Mouse (Mus musculus) neural tube, embryonic 11.5 days (tissue): ENCODE data around the gene Ptprf. TPM values are rescaled to one million over a fixed set of nuclear protein-coding genes. Genes with fewer than 3 reads are reported as not detected.

Source experiments
- ATAC-seq: fragments of 200-750 bp; cut with Nextera tagmentation; 2 replicates; pipeline ENCODE4 v1.8.0; 2017; ENCODE audit warnings: moderate number of reproducible peaks, mild to moderate bottlenecking, moderate TSS enrichment, moderate library complexity; ENCODE audit not compliant: insufficient read depth, low FRiP score, low TSS enrichment
- DNase-seq: peaks from one replicate; pipeline ENCODE4 v3.0.0-alpha.2; 2015; ENCODE audit warnings: low spot score
- H3K27ac ChIP-seq: fragments of 300-500 bp; sonication (generic); 2 replicates; pipeline ENCODE4 v1.5.1; 2014; ENCODE audit warnings: low read depth, mild to moderate bottlenecking, low read length
- H3K27me3 ChIP-seq: fragments of 300-500 bp; sonication (generic); 2 replicates; pipeline ENCODE4 v1.6.1; 2014; ENCODE audit warnings: mild to moderate bottlenecking, low read length, mixed read lengths; ENCODE audit not compliant: control insufficient read depth, insufficient read depth
- H3K36me3 ChIP-seq: fragments of 300-500 bp; sonication (generic); 2 replicates; pipeline ENCODE4 v1.6.1; 2014; ENCODE audit warnings: mild to moderate bottlenecking, low read length, moderate library complexity, mixed read lengths; ENCODE audit not compliant: control insufficient read depth, insufficient read depth
- H3K4me1 ChIP-seq: fragments of 300-500 bp; sonication (generic); 2 replicates; pipeline ENCODE4 v1.6.1; 2014; ENCODE audit warnings: low read length, mixed read lengths; ENCODE audit not compliant: control insufficient read depth, insufficient read depth
- H3K4me2 ChIP-seq: fragments of 300-500 bp; sonication (generic); 2 replicates; pipeline ENCODE4 v1.6.1; 2014; ENCODE audit warnings: low read depth, mild to moderate bottlenecking, moderate library complexity
- H3K4me3 ChIP-seq: fragments of 300-500 bp; sonication (generic); 2 replicates; pipeline ENCODE4 v1.5.1; 2014; ENCODE audit warnings: low read depth, low read length
- H3K9ac ChIP-seq: fragments of 300-500 bp; sonication (generic); 2 replicates; pipeline ENCODE4 v1.6.1; 2014; ENCODE audit warnings: mild to moderate bottlenecking, low read length
- H3K9me3 ChIP-seq: fragments of 300-500 bp; sonication (generic); 2 replicates; pipeline ENCODE4 v1.6.1; 2016; ENCODE audit warnings: low read length; ENCODE audit not compliant: control insufficient read depth
- WGBS: fragments of 180-500 bp; shearing (Covaris S2); extraction: QIAGEN DNeasy Blood & Tissue Kit; methylation state at CpG from one replicate; pipeline ENCODE4 v1.1.7; 2014; 5-methylcytosine and 5-hydroxymethylcytosine counted together
- polyA plus RNA-seq: library from polyadenylated mRNA; unstranded; fragments of >200 nt; fragmentation: Nextera tagmentation; extraction: Ambion mirVana; gene quantifications from 2 replicates; pipeline ENCODE4 v1.2.1, GENCODE M21; 2014

The Ptprf gene
- polyA plus RNA-seq, 1 experiment from 2014 or later, result 80.1 TPM

- H3K27ac ChIP-seq, result no peak overlapping the region
Observed at GRCm38 (mm10) chr4:118196185-118196584, 95.0 kb downstream of the Ptprf start.

GRCm38 (mm10) chr4:118180301-118181080 lies 110.7 kb downstream of the Ptprf start:
- H3K9me3 ChIP-seq, result no peaks in the 10 kb centered on the region
- H3K36me3 ChIP-seq, result peaks cover 5% of the 10 kb centered on the region; the same call in 1 of the 2 replicates
- peaks cover 9% of the 10 kb centered on the region for H3K4me1 ChIP-seq
- DNase-seq (no peak), ATAC-seq (peak; percentile 8)
- H3K27me3 ChIP-seq, result no peaks in the 10 kb centered on the region
- peak overlapping the region; percentile 64 for H3K9ac ChIP-seq
- WGBS, result 16% methylated on average over 17 of the region's 17 CpGs
- peak overlapping the region; percentile 73 for H3K4me2 ChIP-seq
- H3K4me3 ChIP-seq, result peak overlapping the region; percentile 77
- peak overlapping the region; percentile 88 for H3K27ac ChIP-seq

More at GRCm38 (mm10) chr4:118196185-118196584, 95.0 kb downstream of the Ptprf start:
- H3K9ac ChIP-seq, result no peak overlapping the region
- DNase-seq (no peak), ATAC-seq (no peak)
- H3K4me1 ChIP-seq, result no peaks in the 10 kb centered on the region
- no peak overlapping the region for H3K4me3 ChIP-seq
- no peak overlapping the region for H3K4me2 ChIP-seq
- no peaks in the 10 kb centered on the region for H3K27me3 ChIP-seq
- 92% methylated on average over 10 of the region's 10 CpGs for WGBS
- H3K36me3 ChIP-seq, result no peaks in the 10 kb centered on the region
- H3K9me3 ChIP-seq, result no peaks in the 10 kb centered on the region

GRCm38 (mm10) chr4:118179467-118180300 lies 111.5 kb downstream of the Ptprf start, which contains the start of gene Kdm4a:
Kdm4a (minus strand) TSS chr4:118180043.
- peak within 1 kb of the TSS; percentile 88 for H3K27ac ChIP-seq
- H3K4me2 ChIP-seq, result peak within 1 kb of the TSS; percentile 73
- peak within 1 kb of the TSS; percentile 77 for H3K4me3 ChIP-seq
- H3K27me3 ChIP-seq, result no peaks in the 10 kb centered on the region
- H3K9ac ChIP-seq, result peak within 1 kb of the TSS; percentile 87
- DNase-seq (peak; percentile 94), ATAC-seq (peak; percentile 99)
- H3K9me3 ChIP-seq, result no peaks in the 10 kb centered on the region
- under 1% methylated on average over 38 of the region's 38 CpGs for WGBS
- peaks cover 9% of the 10 kb centered on the region for H3K4me1 ChIP-seq
- peaks cover 12% of the 10 kb centered on the region; the same call in 1 of the 2 replicates for H3K36me3 ChIP-seq

GRCm38 (mm10) chr4:118178952-118179466 lies 112.2 kb downstream of the Ptprf start:
- Histone ChIP-seq H3K27ac (peak overlapping the region; percentile 88; the same call in 1 of the 2 replicates), H3K4me1 (peaks cover 9% of the 10 kb centered on the region), H3K4me2 (peak overlapping the region; percentile 73), H3K27me3 (no peaks in the 10 kb centered on the region), H3K9me3 (no peaks in the 10 kb centered on the region), H3K36me3 (peaks cover 12% of the 10 kb centered on the region; the same call in 1 of the 2 replicates), H3K4me3 (peak overlapping the region; percentile 77), H3K9ac (peak overlapping the region; percentile 87)
- ATAC-seq (no peak), DNase-seq (no peak)
- 3% methylated on average over 12 of the region's 12 CpGs for WGBS

- ATAC-seq (no peak), DNase-seq (no peak)
- H3K36me3 ChIP-seq, result peaks cover 47% of the 10 kb centered on the region
- H3K27ac ChIP-seq, result no peak overlapping the region
- H3K4me3 ChIP-seq, result no peak overlapping the region
- 93% methylated on average over 12 of the region's 12 CpGs for WGBS
- no peak overlapping the region for H3K4me2 ChIP-seq
- H3K9ac ChIP-seq, result no peak overlapping the region
- no peaks in the 10 kb centered on the region for H3K27me3 ChIP-seq
- no peaks in the 10 kb centered on the region for H3K4me1 ChIP-seq
- no peaks in the 10 kb centered on the region for H3K9me3 ChIP-seq
Observed at GRCm38 (mm10) chr4:118172461-118172860, 118.7 kb downstream of the Ptprf start.

- no peaks in the 10 kb centered on the region for H3K27me3 ChIP-seq
- peaks cover 58% of the 10 kb centered on the region for H3K36me3 ChIP-seq
- no peak overlapping the region for H3K4me3 ChIP-seq
- no peaks in the 10 kb centered on the region for H3K9me3 ChIP-seq
- 80% methylated on average over 9 of the region's 9 CpGs for WGBS
- no peak overlapping the region for H3K27ac ChIP-seq
- no peak overlapping the region for H3K9ac ChIP-seq
- H3K4me1 ChIP-seq, result no peaks in the 10 kb centered on the region
- DNase-seq, result no peak
- H3K4me2 ChIP-seq, result no peak overlapping the region
- ATAC-seq, result no peak
Observed at GRCm38 (mm10) chr4:118171006-118171405, 120.2 kb downstream of the Ptprf start.

GRCm38 (mm10) chr4:118162123-118162522 lies 129.1 kb downstream of the Ptprf start:
- H3K4me1 ChIP-seq, result no peaks in the 10 kb centered on the region
- 94% methylated on average over 12 of the region's 12 CpGs for WGBS
- ATAC-seq, result no peak
- H3K4me2 ChIP-seq, result no peak overlapping the region
- no peak overlapping the region for H3K4me3 ChIP-seq
- DNase-seq, result no peak
- no peaks in the 10 kb centered on the region for H3K27me3 ChIP-seq
- H3K9ac ChIP-seq, result no peak overlapping the region
- no peaks in the 10 kb centered on the region for H3K9me3 ChIP-seq
- no peak overlapping the region for H3K27ac ChIP-seq
- H3K36me3 ChIP-seq, result peaks cover 63% of the 10 kb centered on the region
